Mouse (Mus musculus) adipocyte (in vitro differentiated cells): Measurements from ENCODE around the gene Vps11.
"Not testable (repeated sequence)": the region's sequence is repeated elsewhere in the genome, so short reads cannot be mapped to it uniquely, and the experiment has no call there.

Source experiments
- DNase-seq: peaks from one replicate; pipeline ENCODE4 v3.0.0-alpha.2; 2016; ENCODE audit warnings: low spot score

Vps11 gene

GRCm38 (mm10) chr9:44361190-44361917, at the start of gene Vps11:
Vps11 (minus strand) TSS chr9:44361670.
- DNase-seq, result peak; percentile 97

DNA sequence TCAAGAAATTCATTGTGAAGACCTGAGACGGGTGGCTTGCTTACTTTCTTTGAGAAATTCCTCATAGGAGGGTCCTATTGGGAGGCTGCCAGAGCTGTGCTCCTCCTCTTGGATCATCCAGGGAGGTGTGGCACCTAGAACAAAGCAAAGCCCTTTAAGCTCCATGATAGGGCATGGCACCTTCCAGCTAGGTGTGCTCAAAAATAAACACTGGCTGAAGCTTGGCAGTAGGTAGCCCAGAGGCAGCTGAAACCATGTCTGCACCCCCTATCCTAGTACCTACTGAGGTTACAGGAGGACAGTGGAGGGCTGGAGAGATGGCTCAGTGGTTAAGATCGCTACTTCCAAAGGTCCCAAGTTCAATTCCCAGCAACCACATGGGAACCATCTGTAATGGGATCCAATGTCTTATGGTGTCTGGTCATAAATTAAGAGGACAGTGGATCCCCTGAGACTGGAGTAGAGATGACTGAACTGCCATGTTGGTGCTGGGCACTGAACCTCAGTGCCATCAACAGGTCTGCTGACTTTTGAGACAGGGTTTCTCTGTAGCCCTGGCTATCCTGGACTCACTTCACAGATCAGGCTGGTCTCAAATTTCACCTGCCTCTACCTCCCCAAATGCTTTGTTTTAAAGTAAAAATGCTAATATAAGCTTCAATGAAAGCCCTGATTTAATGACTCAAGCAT, 49.3 kb upstream of the Vps11 start:
- no peak for DNase-seq

- DNase-seq, result not testable (repeated sequence)
These were observed 47.2 kb upstream of the Vps11 start for GRCm38 (mm10) chr9:44408693-44409092.

GRCm38 (mm10) chr9:44407752-44408097, 46.3 kb upstream of the Vps11 start:
- DNase-seq, result no peak

DNA sequence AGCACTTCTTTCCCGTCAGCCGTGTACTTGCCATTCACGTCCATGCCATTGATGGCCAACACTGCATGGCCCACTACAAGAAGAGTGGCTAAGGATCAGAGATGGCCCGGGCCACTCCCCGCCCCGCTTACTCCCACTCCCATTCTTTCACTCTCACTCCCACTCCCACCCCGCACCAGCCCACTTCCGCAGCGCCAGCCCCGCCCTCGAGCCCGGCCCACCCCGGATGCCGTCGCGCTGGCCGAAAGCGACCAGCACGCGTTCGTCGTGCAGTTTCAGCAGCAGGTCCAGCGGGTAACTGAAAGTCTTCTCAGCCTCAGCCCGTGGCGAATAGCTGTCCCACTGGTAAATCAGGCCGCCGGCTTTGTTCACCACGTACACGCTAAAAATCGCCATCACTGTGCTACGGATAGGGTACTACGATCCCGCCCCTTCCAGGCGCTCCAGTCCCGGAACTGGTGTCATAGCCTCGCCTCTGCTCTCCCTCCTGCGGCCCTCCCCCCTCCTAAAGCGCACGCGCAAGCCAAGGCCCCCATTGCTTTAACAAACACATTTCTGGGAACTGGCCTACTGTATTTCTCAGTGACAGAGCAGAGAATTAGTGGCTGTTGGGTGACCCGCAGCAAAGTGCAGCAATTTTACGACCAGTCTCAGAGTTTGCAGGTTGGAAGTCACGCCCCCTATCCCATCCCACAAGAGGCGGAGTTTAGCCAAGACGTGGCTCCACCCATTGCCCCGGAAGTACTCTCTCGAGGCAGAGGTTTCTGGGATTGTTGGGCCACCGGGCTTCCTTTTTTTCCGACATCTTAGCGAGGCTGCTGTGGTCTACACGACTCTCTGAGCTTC, 45.7 kb upstream of the Vps11 start, which contains the start of the genes Rps25 and Trappc4:
TSS of gene Rps25 (plus strand) at position 234 of the 846 bp plus-strand sequence.
TSS of gene Trappc4 (minus strand) at position 695 of the 846 bp plus-strand sequence.
- DNase-seq, result peak; percentile 97

DNA sequence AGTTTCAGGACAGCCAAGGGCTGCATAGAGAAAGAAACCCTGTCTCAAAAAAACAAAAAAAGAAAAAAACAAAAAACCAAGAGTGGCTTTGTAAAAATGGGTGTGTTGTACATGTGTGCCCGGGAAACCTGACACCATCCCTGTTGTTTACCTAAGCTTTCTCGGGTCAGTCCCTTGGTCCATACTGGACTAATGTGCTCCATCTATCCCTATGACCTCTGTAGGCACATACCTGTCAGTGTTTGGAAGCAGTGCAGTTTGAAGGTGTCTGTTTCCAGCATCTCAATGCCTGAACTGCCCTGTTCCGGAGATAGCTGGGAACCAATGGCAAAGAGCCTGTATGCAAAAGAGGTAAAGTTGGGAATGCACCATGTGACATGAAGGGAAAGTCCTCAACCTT, 43.5 kb upstream of the Vps11 start:
- DNase-seq, result no peak

DNA sequence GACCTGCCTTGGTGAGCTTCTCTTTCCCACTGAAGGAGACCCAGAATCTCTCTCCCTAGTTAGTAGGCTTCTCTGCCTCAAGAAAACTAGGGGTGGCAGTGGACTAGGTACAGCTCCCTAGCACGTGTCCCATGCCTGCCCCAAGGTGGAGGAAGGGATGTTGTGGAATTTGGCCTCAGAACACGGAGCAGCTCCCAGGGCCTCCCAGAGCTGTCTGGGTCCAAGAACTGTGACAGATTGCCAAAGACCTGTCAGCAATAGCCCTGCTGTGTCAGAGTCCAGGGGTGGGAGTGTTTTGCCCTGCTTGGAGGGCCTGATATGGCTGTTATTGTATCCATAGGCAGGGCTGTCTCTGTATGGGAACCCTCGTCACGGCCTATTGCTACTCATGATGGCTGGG, 39.6 kb upstream of the Vps11 start:
- DNase-seq, result peak; percentile 70

DNA sequence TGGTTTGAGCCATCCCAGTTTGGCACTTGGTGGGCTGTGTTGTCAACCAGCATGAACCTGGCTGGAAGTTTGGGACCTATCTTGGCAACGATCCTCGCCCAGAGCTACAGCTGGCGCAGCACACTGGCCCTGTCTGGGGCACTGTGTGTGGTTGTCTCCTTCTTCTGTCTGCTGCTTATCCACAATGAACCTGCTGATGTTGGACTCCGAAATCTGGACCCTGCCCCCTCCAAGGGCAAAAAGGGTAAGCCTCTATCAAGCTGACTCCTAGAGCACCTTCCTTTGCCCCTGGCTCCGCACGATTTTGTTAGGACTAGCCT, 38.3 kb upstream of the Vps11 start:
- DNase-seq, result no peak

DNA sequence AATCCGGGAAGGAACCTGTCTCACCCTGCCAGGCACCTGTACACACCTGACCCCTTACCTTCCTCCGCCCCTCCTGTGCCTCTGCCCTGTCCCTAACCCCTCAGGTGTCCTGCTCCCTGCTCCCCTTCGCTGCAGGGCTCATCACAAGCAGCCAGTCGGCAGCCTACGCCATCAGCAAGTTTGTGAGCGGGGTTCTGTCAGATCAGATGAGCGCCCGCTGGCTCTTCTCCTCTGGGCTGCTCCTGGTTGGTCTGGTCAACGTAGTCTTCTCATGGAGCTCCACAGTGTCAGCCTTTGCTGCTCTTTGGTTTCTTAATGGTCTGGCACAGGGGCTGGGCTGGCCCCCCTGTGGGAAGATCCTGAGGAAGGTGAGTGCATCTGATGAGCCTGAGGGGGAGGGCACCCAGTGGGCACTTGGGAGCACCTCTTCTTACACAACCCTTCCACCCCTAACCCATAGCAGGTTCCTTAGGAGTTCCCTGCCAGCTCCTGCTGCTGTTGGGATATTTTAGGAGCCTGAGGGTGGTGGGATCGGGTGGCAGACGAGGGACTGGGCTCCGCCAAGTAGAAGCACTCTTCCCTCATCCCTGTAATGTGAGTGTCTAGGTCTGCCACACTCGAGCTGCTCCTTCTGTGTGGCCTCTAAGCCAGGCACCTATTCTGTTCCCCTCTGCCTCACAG, 37.8 kb upstream of the Vps11 start:
- DNase-seq, result no peak

- no peak for DNase-seq
These were observed 37.1 kb upstream of the Vps11 start for GRCm38 (mm10) chr9:44398551-44398950.

GRCm38 (mm10) chr9:44398087-44398486, 36.6 kb upstream of the Vps11 start:
- DNase-seq, result no peak

DNA sequence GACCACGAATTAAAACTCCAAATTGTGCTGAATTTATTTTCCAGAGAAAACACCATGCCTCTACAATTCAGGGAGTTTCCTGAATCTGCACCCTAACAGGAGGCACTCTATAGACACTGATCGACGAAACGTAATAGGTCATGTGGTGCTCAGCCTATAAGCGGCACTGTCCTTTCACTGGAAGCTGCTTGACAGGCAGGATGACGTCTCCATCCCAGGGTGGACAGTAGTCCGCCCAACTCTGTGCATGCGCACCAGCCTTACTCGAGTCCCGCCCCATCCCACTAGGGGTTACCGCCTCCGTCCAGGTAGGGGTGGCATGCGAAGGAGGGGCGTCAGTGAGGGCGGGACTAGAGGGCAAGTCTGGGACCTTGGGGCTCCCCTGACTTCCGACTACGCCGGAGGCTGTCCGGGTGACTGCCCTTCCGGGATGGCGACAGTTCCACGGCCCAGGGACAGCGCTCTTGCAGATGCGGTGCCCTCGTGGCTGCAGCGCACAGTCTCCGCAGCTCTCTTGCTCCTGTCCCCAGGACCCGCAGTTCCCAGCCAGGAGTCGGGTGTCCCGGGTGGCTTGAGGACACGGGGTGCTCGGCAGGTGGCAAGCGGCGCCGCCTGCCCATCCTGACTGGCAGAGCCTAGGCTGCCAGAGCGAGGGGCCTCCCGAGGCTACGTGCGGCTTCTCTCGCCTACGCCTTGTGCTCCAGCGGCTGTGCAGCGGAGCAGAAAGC, 35.4 kb upstream of the Vps11 start, which contains the start of gene Slc37a4:
TSS of gene Slc37a4 (plus strand) at position 169 of the 728 bp plus-strand sequence.
- DNase-seq, result peak; percentile 97

DNA sequence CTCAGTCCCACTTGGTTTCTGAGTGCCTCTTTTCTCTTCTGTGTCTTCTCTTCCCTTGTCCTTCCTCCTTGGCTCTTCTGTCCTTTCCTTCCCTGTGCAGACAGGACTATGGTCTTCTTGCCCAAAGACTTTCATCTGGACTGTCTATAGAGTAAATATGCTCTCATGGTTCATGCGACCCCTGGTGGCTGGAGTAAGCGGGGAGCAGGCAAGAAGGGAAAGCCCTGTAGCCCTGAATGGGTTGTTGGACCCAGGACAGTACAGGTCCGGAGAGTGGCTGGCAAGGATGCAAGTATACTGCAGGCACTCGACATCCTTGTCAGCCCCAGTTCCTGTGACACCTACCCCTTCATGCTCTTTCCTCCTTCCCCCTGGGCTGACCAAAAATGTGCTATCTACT, 30.0 kb upstream of the Vps11 start:
- DNase-seq, result peak; percentile 77

- DNase-seq, result peak; percentile 50
These were observed 27.8 kb upstream of the Vps11 start for GRCm38 (mm10) chr9:44389273-44389672.

DNA sequence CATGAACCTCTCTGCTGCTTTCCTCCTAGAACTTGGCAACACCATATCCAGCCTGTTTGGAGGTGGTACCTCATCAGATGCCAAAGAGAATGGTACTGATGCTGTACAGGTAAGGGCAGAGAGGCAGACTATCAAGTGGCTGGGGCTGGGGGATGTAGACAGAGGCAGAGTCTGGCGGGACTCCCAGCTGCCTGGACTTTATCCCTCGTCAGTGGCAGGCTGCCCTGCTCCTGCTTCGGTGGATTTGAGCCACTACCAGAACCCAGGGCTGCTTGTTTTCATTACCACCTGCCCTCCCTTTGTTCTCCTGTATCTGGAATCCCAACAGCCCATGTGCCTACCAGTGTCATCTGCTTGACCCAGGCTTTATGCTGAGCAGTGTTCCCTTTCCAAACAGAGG, 25.8 kb upstream of the Vps11 start:
- no peak for DNase-seq

DNA sequence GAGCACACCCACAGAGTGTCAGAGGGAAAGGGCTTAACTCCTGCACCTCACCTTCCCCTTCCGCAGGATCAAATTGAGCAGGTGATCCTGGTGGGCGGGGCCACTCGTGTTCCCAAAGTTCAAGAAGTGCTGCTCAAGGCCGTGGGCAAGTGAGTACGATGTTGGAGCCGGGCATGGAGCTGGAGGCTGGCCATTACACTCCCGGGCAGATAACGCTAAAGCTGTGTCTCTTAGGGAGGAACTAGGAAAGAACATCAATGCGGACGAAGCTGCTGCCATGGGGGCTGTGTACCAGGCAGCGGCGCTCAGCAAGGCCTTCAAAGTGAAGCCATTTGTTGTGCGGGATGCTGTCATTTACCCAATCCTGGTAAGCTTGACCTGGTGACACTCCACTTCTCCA, 23.1 kb upstream of the Vps11 start:
- DNase-seq, result no peak

DNA sequence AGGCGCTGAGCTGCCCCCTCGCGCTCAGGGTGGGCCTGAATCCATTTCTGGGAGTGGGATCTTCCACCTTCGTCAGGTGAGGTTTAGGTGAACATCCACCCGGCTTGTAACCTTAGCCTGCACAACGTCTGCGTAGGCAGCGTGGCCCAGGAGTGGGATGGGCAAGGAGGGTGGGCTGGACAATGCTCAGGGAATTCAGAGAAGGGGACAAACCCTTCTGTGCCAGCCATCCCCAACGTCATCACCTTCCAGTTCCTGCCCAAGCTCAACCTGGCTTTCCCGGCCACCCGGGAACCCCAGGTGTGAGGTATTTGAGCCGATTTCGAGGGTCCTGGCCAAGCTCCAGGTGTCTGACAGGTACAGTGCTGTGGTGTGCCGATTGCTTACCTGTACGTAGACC, 18.4 kb upstream of the Vps11 start:
- DNase-seq, result no peak

DNA sequence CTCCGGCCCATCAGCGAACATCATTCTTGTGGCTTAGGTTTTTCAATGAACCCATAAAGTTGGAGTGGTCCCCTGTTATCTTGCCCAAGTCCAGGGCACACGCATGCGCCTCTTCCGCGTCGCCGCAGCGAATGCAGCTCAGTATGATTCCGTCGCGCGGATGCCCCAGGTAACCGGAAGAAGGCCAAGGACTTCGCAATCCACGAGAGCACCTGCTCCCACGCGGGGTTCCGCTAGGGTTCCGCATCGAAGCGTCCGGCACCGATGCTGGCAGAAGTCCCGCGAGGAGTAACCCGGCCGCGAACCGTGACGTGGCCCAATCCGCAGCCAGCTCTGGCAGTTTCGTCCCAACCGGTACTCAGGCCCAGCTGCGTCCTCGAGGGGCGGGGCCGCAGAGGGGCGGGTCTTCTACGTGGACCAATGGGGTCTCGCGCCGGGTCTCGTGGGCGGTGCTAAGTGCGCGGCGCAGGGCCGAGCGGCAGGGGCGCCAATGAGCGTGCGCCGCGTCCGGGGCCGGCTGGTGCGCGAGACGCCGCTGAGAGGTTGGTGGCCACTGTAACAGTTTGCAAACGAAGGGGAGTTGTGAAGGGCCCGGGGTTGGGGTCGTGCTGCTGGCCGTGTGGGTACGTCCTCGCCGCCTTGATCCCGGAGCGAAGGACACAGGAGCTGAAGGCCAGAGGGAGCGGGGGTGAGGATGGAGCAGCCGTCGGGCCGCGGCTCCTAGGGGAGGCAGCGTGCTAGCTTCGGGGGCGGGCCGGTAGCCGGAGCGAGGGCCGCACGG, 17.8 kb upstream of the Vps11 start, which contains the start of gene Hyou1:
TSS of gene Hyou1 (plus strand) at position 437 of the 781 bp plus-strand sequence.
- peak; percentile 96 for DNase-seq

- no peak for DNase-seq
These were observed 16.8 kb upstream of the Vps11 start for GRCm38 (mm10) chr9:44378153-44378730.

DNA sequence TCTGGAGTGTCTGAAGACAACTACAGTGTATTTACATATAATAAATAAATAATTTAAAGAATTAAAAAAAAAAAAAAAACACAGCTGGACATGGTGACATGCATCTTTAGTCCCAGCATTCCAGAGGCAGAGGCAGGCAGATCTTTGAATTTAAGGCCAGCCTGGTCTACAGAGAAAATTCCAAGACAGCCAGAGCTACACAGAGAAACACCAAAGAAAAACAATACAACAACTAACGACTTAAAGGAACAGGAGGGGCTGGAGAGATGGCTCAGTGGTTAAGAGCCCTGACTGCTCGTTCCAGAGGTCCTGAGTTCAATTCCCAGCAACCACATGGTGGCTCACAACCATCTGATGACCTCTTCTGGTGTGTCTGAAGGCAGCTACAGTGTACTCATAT, 15.9 kb upstream of the Vps11 start:
- not testable (repeated sequence) for DNase-seq
